Mouse (Mus musculus) G1E (cell line): ENCODE data around the gene Dimt1. TPM values are rescaled to one million over a fixed set of nuclear protein-coding genes. Genes with fewer than 3 reads are reported as not detected.

ENCODE experiments used
- ATAC-seq: 2 replicates; pipeline ENCODE4 v1.8.0; 2016; ENCODE audit warnings: mild to moderate bottlenecking; ENCODE audit not compliant: insufficient number of reproducible peaks, poor library complexity, low FRiP score, severe bottlenecking; ENCODE audit errors: extremely low read depth
- DNase-seq: peaks from one replicate; pipeline ENCODE4 v3.0.0; 2012; ENCODE audit warnings: low spot score
- H3K27me3 ChIP-seq: 2 replicates; pipeline ENCODE4 v1.6.1; 2012; ENCODE audit warnings: mild to moderate bottlenecking, low read length, inconsistent platforms; ENCODE audit not compliant: insufficient read depth
- H3K36me3 ChIP-seq: replicated peaks from 2 replicates; pipeline ENCODE3; 2012; ENCODE audit warnings: mild to moderate bottlenecking, inconsistent platforms
- H3K4me1 ChIP-seq: 2 replicates; pipeline ENCODE4 v1.6.1; 2012; ENCODE audit warnings: low read depth, low read length, inconsistent platforms, mixed read lengths; ENCODE audit not compliant: insufficient read depth
- H3K4me3 ChIP-seq: 2 replicates; pipeline ENCODE4 v1.5.1; 2012; ENCODE audit warnings: low read depth, mild to moderate bottlenecking, inconsistent platforms, low read length, moderate library complexity, mixed read lengths
- H3K9me3 ChIP-seq: replicated peaks from 2 replicates; pipeline ENCODE4 v1.6.1; 2012; ENCODE audit warnings: inconsistent platforms
- CTCF ChIP-seq: IDR thresholded peaks from 2 replicates; pipeline ENCODE4 v1.5.1; 2012; ENCODE audit warnings: low read depth, low read length, inconsistent platforms, mixed read lengths
- GATA1 ChIP-seq: IDR thresholded peaks from 2 replicates; pipeline ENCODE4 v1.6.1; 2012; ENCODE audit warnings: borderline replicate concordance, low read length, inconsistent platforms, mixed read lengths
- GATA2 ChIP-seq: IDR thresholded peaks from 2 replicates; pipeline ENCODE4 v1.6.1; 2012; ENCODE audit warnings: low read depth, low read length, inconsistent platforms, borderline replicate concordance
- POLR2AphosphoS5 ChIP-seq: IDR thresholded peaks from 2 replicates; pipeline ENCODE4 v1.6.1; 2012; ENCODE audit warnings: low read depth, low read length, inconsistent platforms; ENCODE audit not compliant: insufficient replicate concordance
- TAL1 ChIP-seq: conservative IDR thresholded peaks from 2 replicates; pipeline ENCODE4 v1.6.1; 2012; ENCODE audit warnings: low read depth, low read length, inconsistent platforms, mixed read lengths
- polyA plus RNA-seq: library from polyadenylated mRNA; stranded (reverse); fragments of >175 nt; gene quantifications from 2 replicates; pipeline ENCODE4 v1.2.3, GENCODE M21; 2012
- total RNA-seq, 2 experiments: library from RNA; stranded (forward) in 1 of 2; stranded (reverse) in 1 of 2; fragments of 200-1000 nt in 1 of 2; fragments of >200 nt in 1 of 2; fragmentation: Nextera tagmentation in 1 of 2; gene quantifications; 2 replicates each; pipeline ENCODE4 v1.2.3; 2014 to 2017

Gene Dimt1
- total and polyA plus RNA-seq, 3 experiments = 26.2 to 70.7 (median 35.0) TPM

DNA sequence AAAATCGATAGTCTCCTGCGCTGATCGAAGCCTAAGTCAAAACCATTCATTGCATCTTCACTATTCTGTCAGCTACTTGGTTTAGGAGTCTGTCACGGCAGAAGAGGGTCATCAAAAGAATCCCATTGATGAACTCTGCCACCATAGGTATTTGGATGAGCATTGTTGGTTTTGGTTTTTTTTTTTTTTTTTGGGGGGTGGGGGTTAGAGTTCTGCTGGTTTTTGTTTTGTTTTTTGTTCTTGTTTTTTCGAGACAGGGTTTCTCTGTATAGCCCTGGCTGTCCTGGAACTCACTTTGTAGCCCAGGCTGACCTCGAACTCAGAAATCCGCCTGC is 9.8 kb upstream of the Dimt1 start:
- no peaks in the 10 kb centered on the region for H3K9me3 ChIP-seq
- peaks cover 14% of the 10 kb centered on the region for H3K36me3 ChIP-seq
- peaks cover 18% of the 10 kb centered on the region for H3K4me1 ChIP-seq
- DNase-seq (no peak), ATAC-seq (no peak)
- no peaks in the 10 kb centered on the region for H3K27me3 ChIP-seq
- TF ChIP-seq TAL1 (no peak), POLR2AphosphoS5 (no peak), CTCF (no peak), GATA2 (no peak), GATA1 (no peak)
- H3K4me3 ChIP-seq = peak overlapping the region; percentile 100

DNA sequence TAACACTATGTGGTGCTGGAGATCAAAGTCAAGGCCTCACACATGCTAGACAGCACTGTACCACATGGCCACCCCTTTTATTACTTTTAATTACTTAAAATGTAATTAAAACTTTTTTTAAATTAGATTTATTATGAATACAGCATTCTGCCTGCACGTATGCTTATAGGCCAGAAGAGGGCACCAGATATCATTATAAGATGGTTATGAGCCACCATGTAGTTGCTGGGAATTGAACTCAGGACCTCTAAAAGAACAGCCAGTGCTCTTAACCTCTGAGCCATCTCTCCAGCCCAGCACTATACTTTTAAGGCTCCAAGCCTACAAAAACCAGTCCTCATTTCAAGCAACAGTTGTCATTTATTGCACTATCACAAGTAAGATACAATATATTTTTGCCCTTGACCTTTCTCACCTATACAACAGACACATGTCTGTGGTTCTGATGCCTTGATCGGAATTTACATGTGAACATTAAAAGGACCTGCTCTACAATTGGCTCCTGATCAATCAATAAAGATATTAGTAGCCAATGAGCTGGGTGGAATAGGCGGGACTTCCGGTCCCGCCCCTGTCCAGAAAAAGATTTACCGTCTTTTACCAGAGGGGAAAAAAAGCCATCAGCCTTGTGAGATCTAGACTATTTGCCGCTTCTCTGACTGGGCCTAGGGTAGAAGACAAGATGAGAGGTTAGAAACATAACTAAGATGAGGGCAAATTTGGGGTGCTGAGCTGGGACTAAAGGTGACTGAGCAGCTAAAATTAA is 5.5 kb upstream of the Dimt1 start:
- Histone ChIP-seq H3K9me3 (no peaks in the 10 kb centered on the region), H3K27me3 (no peaks in the 10 kb centered on the region; the same call in 1 of the 2 replicates), H3K36me3 (no peaks in the 10 kb centered on the region), H3K4me3 (no peak overlapping the region), H3K4me1 (peaks cover 10% of the 10 kb centered on the region)
- no peak for TF ChIP-seq CTCF
- no peak for TF ChIP-seq GATA1
- TF ChIP-seq TAL1 = no peak
- TF ChIP-seq GATA2 = no peak
- ATAC-seq (no peak), DNase-seq (no peak)

DNA sequence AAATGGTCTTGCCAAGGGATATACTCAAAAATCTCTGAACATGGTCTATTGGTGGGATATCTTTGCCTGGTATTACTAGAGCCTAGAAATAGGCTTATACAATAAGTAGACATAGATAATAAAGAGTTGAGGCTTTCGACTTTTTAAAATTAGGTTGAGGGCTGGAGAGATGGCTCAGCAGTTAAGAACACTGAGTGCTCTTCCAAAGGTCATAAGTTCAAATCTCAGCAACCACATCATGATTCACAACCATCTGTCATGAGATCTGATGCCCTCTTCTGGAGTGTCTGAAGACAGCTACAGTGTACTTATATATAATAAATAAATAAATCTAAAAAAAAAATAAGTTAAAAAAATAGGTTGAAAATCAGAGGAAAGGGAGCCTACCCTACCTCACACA is 4.2 kb upstream of the Dimt1 start:
- Histone ChIP-seq H3K4me3 (no peak overlapping the region), H3K36me3 (no peaks in the 10 kb centered on the region), H3K4me1 (peaks cover 6% of the 10 kb centered on the region), H3K27me3 (no peaks in the 10 kb centered on the region; the same call in 1 of the 2 replicates), H3K9me3 (no peaks in the 10 kb centered on the region)
- ATAC-seq (no peak), DNase-seq (no peak)
- TF ChIP-seq CTCF (no peak), GATA2 (no peak), TAL1 (no peak), GATA1 (no peak), POLR2AphosphoS5 (no peak)

DNA sequence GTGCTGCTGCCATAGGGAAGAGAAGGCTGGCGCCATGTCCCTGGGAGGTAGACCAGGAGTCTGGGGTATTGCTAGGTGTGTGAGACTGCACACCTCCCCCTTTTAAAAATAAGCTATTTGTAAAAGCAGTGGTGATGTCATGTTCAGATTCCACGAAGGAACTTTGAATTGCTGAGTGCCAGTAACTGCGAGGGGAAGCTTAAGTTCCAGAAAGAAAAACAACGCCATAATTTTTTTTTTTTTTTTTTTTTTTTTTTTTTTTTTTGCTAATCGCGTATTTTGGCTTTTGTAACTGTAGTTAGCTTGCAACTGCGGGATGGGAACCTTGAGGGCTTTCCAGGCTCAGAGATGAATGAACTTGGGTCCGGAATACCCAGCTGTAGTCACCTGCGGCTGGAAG is 1.4 kb upstream of the Dimt1 start:
- peaks cover 20% of the 10 kb centered on the region for H3K4me1 ChIP-seq
- H3K9me3 ChIP-seq = no peaks in the 10 kb centered on the region
- peaks cover 20% of the 10 kb centered on the region for H3K36me3 ChIP-seq
- TF ChIP-seq CTCF (no peak), GATA1 (no peak), POLR2AphosphoS5 (no peak), TAL1 (no peak), GATA2 (no peak)
- no peak for ATAC-seq
- no peak for DNase-seq
- no peak overlapping the region for H3K4me3 ChIP-seq
- no peaks in the 10 kb centered on the region; the same call in 1 of the 2 replicates for H3K27me3 ChIP-seq

DNA sequence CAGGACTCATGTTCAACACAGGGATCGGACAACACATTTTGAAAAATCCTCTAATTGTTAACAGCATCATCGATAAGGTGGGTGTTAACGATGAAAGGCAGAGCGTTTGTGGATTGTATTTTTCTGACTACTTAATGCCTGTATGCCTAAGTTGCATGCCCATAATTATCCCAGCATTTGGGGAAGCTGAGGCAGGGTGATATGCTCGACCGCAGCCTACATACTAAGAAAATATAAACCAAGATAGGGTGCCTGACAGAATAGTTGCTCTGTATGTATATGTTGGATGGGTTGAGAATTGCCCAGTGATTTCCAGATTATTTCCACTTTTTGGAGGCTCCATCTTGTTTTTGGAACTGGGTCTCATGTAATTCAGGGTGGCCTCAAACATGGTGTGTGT is 656 bp downstream of the Dimt1 start:
- Histone ChIP-seq H3K4me1 (peaks cover 20% of the 10 kb centered on the region), H3K27me3 (no peaks in the 10 kb centered on the region; the same call in 1 of the 2 replicates), H3K4me3 (peak overlapping the region; percentile 99), H3K36me3 (peaks cover 39% of the 10 kb centered on the region), H3K9me3 (no peaks in the 10 kb centered on the region)
- no peak for TF ChIP-seq TAL1
- no peak for TF ChIP-seq GATA2
- TF ChIP-seq GATA1 = no peak
- ATAC-seq = no peak
- no peak for DNase-seq

DNA sequence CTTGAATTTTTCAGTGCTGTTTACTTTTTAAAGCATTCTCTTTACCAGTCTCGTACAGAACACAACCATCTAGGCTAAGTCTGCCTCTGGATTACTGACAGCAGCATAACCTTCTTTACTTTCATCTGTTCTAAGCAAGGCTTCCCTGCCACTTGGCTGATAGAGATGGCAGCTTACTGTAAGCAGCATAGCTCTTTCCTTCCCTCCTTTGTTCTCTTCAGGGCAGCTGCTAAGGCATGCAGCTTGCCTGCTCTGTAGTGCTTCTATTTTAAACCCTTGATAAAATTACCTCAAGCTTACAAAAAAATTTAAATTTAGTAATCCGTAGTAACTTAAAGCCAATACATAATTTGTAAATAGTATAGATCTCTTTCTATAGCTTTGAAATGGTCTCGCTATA is 8.0 kb downstream of the Dimt1 start:
- H3K36me3 ChIP-seq = peaks cover 82% of the 10 kb centered on the region

More for the DNA sequence above, 8.0 kb downstream of the Dimt1 start:
- peaks cover 7% of the 10 kb centered on the region; the same call in 1 of the 2 replicates for H3K4me1 ChIP-seq
- H3K9me3 ChIP-seq = no peaks in the 10 kb centered on the region
- DNase-seq (no peak), ATAC-seq (no peak)
- TF ChIP-seq CTCF (no peak), GATA2 (no peak), POLR2AphosphoS5 (no peak), GATA1 (no peak), TAL1 (no peak)
- no peaks in the 10 kb centered on the region for H3K27me3 ChIP-seq
- no peak overlapping the region for H3K4me3 ChIP-seq
